Mouse (Mus musculus) frontal cortex, postnatal 25 days (tissue): Measurements from ENCODE around the gene Psmd9.
"Not testable (repeated sequence)": the region's sequence is repeated elsewhere in the genome, so short reads cannot be mapped to it uniquely, and the experiment has no call there.

Experiments used
- DNase-seq, 2 experiments: peaks; one replicate each; pipeline ENCODE4 v3.0.0; 2022; ENCODE audit warnings: low spot score in 2 of 2

The Psmd9 gene

GRCm38 (mm10) chr5:123190912-123191311 is 21.7 kb downstream of the Psmd9 start:
- DNase-seq, result no peak

GRCm38 (mm10) chr5:123191427-123191826 is 22.2 kb downstream of the Psmd9 start:
- no peak for DNase-seq

DNA sequence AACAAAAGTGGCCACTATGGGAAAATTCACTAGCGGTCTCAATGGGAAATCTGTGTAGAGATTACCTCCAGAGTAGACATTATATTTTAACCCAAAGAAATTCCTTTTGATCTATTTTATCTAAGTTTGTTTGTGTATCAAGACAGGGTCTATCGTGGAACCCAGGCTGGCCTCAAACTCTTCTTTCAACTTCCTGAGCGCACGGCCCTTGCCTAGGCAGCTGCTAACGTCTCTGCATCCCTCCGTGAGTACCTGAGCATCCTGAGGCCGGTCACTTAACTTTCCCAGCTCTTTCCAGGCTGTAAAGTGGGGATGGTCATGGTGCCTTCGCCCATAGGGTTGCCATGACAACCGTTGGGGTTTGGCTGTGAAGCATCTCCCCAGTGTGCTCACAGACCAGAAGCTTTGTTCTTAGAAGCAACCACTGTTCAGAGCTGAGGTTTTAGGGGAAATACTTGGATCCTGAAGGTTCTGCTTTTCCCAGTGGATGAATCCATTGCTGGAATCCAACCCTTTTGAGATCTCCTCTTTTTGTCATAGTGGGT is 23.5 kb downstream of the Psmd9 start:
- no peak for DNase-seq

DNA sequence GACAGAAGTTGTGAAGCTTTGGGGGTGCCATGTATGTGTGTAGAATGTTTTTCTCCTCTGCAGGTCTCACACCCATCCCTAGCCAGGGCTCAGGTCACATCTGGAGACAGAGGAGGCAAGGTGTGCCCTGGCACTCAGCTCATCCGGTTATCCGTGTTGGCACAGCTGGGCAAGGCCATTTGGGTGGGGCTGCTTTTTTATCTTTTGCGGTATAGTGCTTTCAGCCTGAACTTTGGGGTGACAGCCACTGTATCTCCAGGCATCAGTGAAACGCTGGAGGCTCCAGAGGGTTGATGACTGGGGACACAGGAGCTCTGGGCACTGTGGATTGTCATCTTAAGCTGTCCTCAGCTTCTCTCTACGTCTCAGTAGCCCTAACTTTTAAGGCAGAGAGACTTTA is 24.2 kb downstream of the Psmd9 start:
- DNase-seq, result no peak

DNA sequence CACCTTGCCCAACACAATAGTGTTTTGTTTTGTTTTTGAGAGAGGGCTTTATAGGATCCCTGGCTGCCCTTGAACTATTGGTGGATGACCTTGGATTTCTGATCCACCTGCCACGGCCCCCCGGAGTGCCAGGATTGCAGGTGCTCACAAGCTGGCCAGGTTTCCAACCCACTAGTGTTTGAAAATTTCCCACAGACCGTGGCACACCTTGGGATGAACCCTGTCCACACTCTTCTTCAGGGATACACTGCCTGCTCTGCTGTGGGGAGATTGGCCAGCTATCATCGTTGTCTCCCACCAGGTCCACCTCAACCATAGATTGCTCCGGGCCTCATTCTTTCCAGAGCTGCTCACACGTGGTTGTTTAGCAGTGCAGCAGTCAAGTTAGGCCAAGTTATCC is 25.6 kb downstream of the Psmd9 start:
- no peak for DNase-seq

- no peak for DNase-seq
Observed at GRCm38 (mm10) chr5:123195500-123196000, 26.3 kb downstream of the Psmd9 start.

GRCm38 (mm10) chr5:123196746-123197145 is 27.5 kb downstream of the Psmd9 start:
- no peak for DNase-seq

- no peak for DNase-seq
Observed at GRCm38 (mm10) chr5:123198523-123198922, 29.3 kb downstream of the Psmd9 start.

DNA sequence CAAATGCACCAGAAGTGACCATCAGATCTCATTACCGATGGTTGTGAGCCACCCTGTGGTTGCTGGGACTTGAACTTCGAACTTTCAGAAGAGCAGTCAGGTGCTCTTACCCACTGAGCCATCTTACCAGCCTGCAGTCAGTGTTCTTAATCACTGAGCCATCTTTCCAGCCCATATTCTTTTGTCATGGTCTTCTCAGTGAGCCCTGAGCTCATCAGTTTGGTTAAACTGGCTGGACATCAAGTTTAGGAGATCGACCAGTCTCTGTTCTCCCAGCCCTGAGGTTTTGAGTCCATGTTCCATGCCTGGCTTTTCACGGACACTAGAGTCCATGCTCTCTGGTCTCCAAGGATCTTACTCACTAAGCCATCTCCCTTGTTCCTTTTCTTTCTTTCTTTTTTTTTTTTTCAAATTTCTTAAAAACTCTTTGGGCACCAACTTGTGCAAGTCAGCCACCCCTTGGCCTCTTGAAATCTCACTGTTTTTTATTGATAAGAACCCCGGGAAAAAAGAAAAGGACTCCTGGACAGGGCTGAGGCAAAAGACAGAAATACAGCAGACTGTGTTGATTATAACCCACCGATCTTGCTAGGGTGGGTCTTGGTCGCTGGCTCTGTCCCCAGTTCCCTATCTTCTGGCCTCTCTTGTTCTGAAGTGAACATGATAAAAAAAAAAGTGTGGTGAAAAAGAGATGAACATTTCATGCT is 31.8 kb downstream of the Psmd9 start:
- not testable (repeated sequence) for DNase-seq

GRCm38 (mm10) chr5:123201523-123201892 is 32.3 kb downstream of the Psmd9 start:
- no peak for DNase-seq

GRCm38 (mm10) chr5:123201987-123202386 is 32.8 kb downstream of the Psmd9 start:
- no peak for DNase-seq

DNA sequence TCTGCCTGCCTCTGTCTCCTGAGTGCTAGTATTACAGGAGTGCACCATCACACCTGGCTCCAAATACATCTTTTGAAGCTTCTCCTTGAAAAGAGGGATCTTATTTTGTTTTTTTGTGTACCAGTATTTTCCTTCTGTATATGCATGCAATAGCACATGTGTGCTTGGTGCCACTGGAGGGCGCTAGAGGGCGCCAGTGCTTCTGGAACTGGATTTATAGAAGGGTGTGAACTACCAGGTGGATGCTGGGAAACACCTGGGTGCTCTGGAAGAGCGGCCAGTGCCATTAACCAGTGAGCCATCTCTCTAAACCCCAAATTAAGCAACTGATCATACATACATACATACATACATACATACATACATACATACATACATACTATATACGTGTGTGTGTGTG is 33.6 kb downstream of the Psmd9 start:
- DNase-seq, result not testable (repeated sequence)

GRCm38 (mm10) chr5:123203591-123203990 is 34.4 kb downstream of the Psmd9 start:
- not testable (repeated sequence) for DNase-seq

DNA sequence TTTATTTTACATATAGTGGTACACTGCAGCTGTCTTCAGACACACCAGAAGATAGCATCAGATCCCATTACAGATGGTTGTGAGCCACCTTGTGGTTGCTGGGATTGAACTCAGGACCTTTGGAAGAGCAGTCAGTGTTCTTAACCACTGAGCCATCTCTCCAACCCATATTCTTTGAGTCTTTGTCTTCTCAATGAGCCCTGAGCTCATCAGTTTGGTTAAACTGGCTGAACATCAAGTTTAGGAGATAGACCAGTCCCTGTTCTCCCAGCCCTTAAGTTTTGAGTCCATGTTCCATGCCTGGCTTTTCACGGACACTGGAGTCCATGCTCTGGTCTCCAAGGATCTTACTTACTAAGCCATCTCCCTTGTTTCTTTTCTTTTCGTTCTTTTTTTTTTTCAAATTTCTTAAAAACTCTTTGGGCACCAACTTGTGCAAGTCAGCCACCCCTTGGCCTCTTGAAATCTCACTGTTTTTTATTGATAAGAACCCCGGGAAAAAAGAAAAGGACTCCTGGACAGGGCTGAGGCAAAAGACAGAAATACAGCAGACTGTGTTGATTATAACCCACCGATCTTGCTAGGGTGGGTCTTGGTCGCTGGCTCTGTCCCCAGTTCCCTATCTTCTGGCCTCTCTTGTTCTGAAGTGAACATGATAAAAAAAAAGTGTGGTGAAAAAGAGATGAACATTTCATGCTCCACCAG is 53.3 kb downstream of the Psmd9 start:
- DNase-seq, result not testable (repeated sequence)

DNA sequence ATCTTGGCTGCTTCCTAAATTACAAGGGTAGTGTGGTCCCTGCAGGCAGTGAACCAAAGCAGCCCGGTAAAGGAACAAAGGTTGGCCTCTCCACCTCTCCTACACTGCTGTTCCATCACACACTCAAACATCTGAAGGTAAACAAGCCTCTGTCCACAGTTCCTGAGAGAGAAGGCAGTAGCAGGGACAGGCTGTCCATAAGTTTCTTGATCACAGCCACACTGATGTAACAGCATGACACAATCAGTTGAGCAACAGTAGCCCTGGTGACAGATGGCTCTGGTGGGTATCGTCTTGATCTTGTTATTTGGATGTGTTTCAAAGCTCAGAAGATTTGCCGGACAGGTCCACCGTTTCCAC is 53.8 kb downstream of the Psmd9 start:
- no peak for DNase-seq

DNA sequence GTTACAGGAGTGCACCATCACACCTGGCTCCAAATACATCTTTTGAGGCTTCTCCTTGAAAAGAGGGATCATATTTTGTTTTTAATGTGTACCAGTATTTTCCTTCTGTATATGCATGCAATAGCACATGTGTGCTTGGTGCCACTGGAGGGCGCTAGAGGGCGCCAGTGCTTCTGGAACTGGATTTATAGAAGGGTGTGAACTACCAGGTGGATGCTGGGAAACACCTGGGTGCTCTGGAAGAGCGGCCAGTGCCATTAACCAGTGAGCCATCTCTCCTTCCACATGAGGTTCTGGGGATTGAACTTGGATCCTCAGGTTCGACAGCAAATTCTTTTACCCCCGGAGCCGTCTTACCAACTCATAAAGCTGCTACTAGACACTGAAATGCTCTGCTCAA is 54.6 kb downstream of the Psmd9 start:
- DNase-seq, result not testable (repeated sequence)

GRCm38 (mm10) chr5:123226851-123227250 is 57.6 kb downstream of the Psmd9 start:
- no peak for DNase-seq

- peak; percentile 97 for DNase-seq
Observed at GRCm38 (mm10) chr5:123227762-123228523, 58.7 kb downstream of the Psmd9 start.

GRCm38 (mm10) chr5:123228524-123228922 is 59.3 kb downstream of the Psmd9 start:
- DNase-seq, result no peak

- DNase-seq, result no peak
Observed at GRCm38 (mm10) chr5:123229296-123229695, 60.1 kb downstream of the Psmd9 start.

DNA sequence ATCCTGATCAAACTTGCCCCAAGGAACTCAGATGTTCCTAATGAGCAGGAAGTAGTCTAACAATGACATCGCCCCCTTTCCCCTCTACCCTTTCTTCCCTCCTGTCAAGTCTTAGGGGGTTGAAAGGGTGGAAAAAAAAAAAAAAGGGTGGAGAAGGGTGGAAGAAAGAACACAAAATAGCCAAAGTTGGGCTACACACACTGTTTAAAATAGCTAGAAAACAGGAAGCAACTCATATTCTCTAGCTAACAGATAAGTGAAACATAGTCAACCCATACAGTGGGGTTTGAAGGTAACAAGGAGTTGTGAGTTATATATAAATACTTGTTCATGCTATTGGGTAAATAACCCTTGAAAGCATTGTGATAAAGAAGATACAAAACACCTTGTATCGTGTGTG is 63.0 kb downstream of the Psmd9 start:
- no peak for DNase-seq

- peak in 1 of 2 experiments; percentile 44 for DNase-seq
Observed at GRCm38 (mm10) chr5:123235731-123236130, 66.5 kb downstream of the Psmd9 start.
